Mouse (Mus musculus) heart, embryonic 16.5 days (tissue): Measurements from ENCODE around the gene Mylk2. TPM values are rescaled to one million over a fixed set of nuclear protein-coding genes. Genes with fewer than 3 reads are reported as not detected.

ENCODE experiments used
- ATAC-seq: fragments of 200-750 bp; cut with Nextera tagmentation; replicated peaks from 2 replicates; pipeline ENCODE4 v1.8.0; 2017; ENCODE audit warnings: moderate number of reproducible peaks; ENCODE audit not compliant: insufficient read depth, low FRiP score; ENCODE audit errors: extremely low read depth
- H3K27ac ChIP-seq: fragments of 300-500 bp; sonication (generic); 2 replicates; pipeline ENCODE4 v1.5.1; 2014; ENCODE audit warnings: mild to moderate bottlenecking, low read length, control low read depth, moderate library complexity
- H3K27me3 ChIP-seq: fragments of 300-500 bp; sonication (generic); 2 replicates; pipeline ENCODE4 v1.6.1; 2014; ENCODE audit warnings: low read length, mixed read lengths; ENCODE audit not compliant: control insufficient read depth, insufficient read depth
- H3K36me3 ChIP-seq: fragments of 300-500 bp; sonication (generic); 2 replicates; pipeline ENCODE4 v1.6.1; 2014; ENCODE audit not compliant: control insufficient read depth, insufficient read depth
- H3K4me1 ChIP-seq: fragments of 300-500 bp; sonication (generic); 2 replicates; pipeline ENCODE4 v1.6.1; 2014; ENCODE audit warnings: low read length, mixed read lengths; ENCODE audit not compliant: control insufficient read depth, insufficient read depth
- H3K4me2 ChIP-seq: fragments of 300-500 bp; sonication (generic); 2 replicates; pipeline ENCODE4 v1.6.1; 2014; ENCODE audit warnings: low read depth, mild to moderate bottlenecking, control low read depth, low read length
- H3K4me3 ChIP-seq: fragments of 300-500 bp; sonication (generic); 2 replicates; pipeline ENCODE4 v1.5.1; 2014; ENCODE audit warnings: mild to moderate bottlenecking, control low read depth, low read length
- H3K9ac ChIP-seq: fragments of 300-500 bp; sonication (generic); 2 replicates; pipeline ENCODE4 v1.6.1; 2014; ENCODE audit warnings: low read length, control low read depth
- H3K9me3 ChIP-seq: fragments of 300-500 bp; sonication (generic); replicated peaks from 2 replicates; pipeline ENCODE4 v1.6.1; 2016; ENCODE audit warnings: low read length; ENCODE audit not compliant: control insufficient read depth
- WGBS: fragments of 180-500 bp; shearing (Covaris S2); extraction: QIAGEN DNeasy Blood & Tissue Kit; methylation state at CpG from one replicate; pipeline ENCODE4 v1.1.7; 2014; 5-methylcytosine and 5-hydroxymethylcytosine counted together
- polyA plus RNA-seq: library from polyadenylated mRNA; unstranded; fragments of >200 nt; fragmentation: Nextera tagmentation; extraction: Ambion mirVana; gene quantifications from 2 replicates; pipeline ENCODE4 v1.2.1, GENCODE M21; 2015

Mylk2 gene
- polyA plus RNA-seq, 1 experiment from 2014 or later = 0.32 TPM

GRCm38 (mm10) chr2:152947098-152947497, 35.9 kb downstream of the Mylk2 start:
- Histone ChIP-seq H3K27ac (no peak overlapping the region), H3K27me3 (peaks cover 93% of the 10 kb centered on the region), H3K4me2 (no peak overlapping the region), H3K36me3 (no peaks in the 10 kb centered on the region), H3K4me3 (no peak overlapping the region), H3K9ac (no peak overlapping the region), H3K4me1 (peaks cover 17% of the 10 kb centered on the region), H3K9me3 (no peaks in the 10 kb centered on the region)
- 53% methylated on average over 7 of the region's 7 CpGs for WGBS
- no peak for ATAC-seq

DNA sequence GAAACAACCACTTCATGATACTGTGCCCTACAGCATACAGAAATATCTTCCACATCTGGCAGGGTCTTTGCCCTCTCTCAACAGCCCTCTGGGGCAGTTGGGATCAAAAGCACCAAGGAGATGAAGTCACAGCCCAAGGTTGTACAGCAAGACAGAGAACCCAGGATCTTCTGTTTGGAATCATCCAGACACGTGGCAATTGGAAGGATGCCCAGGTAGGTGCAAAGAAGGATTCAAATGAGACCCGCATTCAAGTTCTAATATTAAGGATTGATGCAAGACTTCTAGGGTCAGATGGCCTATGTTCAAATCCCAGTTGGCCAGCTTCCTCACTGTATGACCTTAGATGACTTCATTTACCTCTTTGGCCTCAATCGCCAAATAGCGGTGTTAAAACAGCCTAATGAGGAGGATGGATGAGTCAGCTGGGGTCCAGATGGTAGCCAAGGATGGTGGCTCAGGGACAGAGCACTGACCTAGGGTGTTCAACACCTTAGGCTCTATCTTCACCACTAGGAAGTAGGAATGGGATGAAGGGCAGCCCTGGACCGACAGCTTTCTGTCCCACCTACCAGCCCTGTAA, 37.4 kb downstream of the Mylk2 start:
- Histone ChIP-seq H3K4me1 (peaks cover 7% of the 10 kb centered on the region), H3K36me3 (no peaks in the 10 kb centered on the region), H3K9me3 (no peaks in the 10 kb centered on the region), H3K27ac (no peak overlapping the region), H3K4me3 (no peak overlapping the region), H3K9ac (no peak overlapping the region), H3K4me2 (no peak overlapping the region), H3K27me3 (peaks cover 86% of the 10 kb centered on the region)
- WGBS = 79% methylated on average over 5 of the region's 5 CpGs
- no peak for ATAC-seq

GRCm38 (mm10) chr2:152950358-152951064, 39.4 kb downstream of the Mylk2 start:
- no peak for ATAC-seq
- peak overlapping the region; percentile 100 for H3K4me2 ChIP-seq

DNA sequence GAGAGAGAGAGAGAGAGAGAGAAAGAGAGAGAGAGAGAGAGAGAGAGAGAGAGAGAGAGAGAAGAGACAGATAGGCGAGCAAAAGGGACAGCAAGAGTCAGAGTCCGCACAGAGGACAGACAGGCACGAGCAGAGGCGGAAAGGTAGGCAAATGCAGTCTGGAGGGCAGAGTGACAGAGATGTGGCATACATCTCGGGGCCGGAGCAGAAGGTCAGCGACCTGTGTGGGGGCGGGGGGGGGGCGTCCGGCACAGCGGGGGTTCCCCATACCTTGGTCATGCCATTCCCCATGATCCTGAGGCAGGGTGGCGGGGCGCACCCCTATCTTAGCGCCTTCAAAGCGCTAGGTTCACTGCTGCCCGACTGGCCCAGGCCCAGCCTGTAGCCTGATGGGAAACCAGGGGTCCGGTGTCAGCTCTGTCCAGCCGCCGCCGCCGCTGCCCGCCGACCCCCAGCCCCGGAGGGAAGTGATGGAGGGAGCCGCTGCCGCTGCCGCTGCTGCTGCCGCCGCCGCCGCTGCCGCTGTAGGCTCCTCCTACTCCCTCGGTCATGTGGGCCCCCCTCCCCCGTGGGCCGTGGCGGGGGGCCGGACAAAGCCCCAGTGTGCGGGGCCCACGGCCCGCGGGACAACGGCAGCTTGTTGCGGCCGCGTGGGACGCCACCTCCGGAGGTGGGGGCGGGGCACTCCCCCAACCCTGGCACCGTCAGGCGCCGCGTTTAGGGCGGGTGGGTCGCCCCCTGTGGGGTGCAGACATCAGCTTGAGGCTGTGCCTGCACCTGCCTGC, 40.1 kb downstream of the Mylk2 start, which contains the start of gene Dusp15:
Dusp15 (minus strand) TSS at position 634 of the 785 bp plus-strand sequence.
- 2% methylated on average over 53 of the region's 54 CpGs for WGBS
- Histone ChIP-seq H3K27me3 (peaks cover 77% of the 10 kb centered on the region), H3K9ac (peak within 1 kb of the TSS; percentile 73), H3K36me3 (no peaks in the 10 kb centered on the region), H3K4me1 (peaks cover 7% of the 10 kb centered on the region), H3K4me3 (peak within 1 kb of the TSS; percentile 75), H3K27ac (no peak within 1 kb of the TSS), H3K4me2 (peak within 1 kb of the TSS; percentile 100), H3K9me3 (no peaks in the 10 kb centered on the region)
- ATAC-seq = no peak

More at GRCm38 (mm10) chr2:152950358-152951064, 39.4 kb downstream of the Mylk2 start:
- WGBS = 35% methylated on average over 11 of the region's 11 CpGs
- Histone ChIP-seq H3K9ac (no peak overlapping the region), H3K9me3 (no peaks in the 10 kb centered on the region), H3K36me3 (no peaks in the 10 kb centered on the region), H3K4me1 (peaks cover 7% of the 10 kb centered on the region), H3K27ac (no peak overlapping the region), H3K4me3 (peak overlapping the region; percentile 75), H3K27me3 (peaks cover 82% of the 10 kb centered on the region)

DNA sequence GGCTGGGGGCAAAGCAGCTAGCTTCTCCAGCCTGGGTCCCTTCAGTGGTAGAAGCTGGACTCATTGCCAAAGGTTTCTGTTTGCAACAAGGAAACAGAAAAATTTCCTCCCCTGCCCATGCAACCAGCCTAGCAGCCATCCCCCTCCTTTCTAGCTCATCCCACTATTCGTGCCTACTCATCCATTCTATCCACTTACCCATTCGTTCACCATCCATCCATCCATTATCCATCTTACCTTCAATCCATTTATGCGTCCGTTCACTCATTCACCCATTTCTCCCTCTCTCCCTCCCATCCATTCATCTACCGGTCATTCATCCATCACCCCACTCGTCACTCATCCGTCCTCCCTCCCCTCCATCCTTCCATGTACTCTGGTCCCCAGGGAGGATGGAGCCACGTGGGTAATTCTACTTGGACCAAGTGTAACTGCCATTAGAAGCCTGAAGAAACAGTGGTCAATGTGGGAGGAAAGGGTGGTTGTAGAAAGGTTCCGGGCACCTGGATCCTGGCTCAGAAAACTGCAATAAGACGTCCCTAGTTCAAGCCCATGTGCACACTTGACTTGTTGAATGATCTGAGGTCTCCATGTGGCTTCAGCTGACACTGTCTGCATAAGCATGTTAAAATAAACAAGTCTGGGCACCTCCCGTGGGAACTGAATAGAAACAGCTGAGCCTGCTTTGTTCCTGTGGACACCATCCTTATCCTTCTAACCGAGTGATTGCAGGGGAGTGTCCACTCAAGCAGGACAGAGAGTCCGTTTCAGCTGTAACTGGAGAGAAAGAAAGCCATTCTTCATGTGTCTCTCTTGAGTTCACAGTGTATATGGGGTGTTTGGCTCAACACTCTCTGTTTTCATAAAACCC, 40.9 kb downstream of the Mylk2 start:
- Histone ChIP-seq H3K4me1 (peaks cover 7% of the 10 kb centered on the region), H3K9me3 (no peaks in the 10 kb centered on the region), H3K27ac (no peak overlapping the region), H3K9ac (peak overlapping the region; percentile 73), H3K36me3 (no peaks in the 10 kb centered on the region), H3K4me3 (peak overlapping the region; percentile 75), H3K4me2 (peak overlapping the region; percentile 100), H3K27me3 (peaks cover 71% of the 10 kb centered on the region)
- WGBS = 19% methylated on average over 13 of the region's 13 CpGs
- ATAC-seq = no peak

- no peaks in the 10 kb centered on the region for H3K9me3 ChIP-seq
- H3K27me3 ChIP-seq = peaks cover 24% of the 10 kb centered on the region
- 73% methylated on average over 3 of the region's 3 CpGs for WGBS
- no peak overlapping the region for H3K27ac ChIP-seq
- no peaks in the 10 kb centered on the region for H3K36me3 ChIP-seq
- no peaks in the 10 kb centered on the region for H3K4me1 ChIP-seq
- ATAC-seq = no peak
- no peak overlapping the region for H3K4me2 ChIP-seq
- no peak overlapping the region for H3K9ac ChIP-seq
- H3K4me3 ChIP-seq = no peak overlapping the region
These were observed 47.0 kb downstream of the Mylk2 start for GRCm38 (mm10) chr2:152958116-152958515.

GRCm38 (mm10) chr2:152962091-152962793, 51.1 kb downstream of the Mylk2 start, which contains the start of gene Ttll9:
Gene Ttll9 (plus strand): TSS chr2:152962485.
- H3K27me3 ChIP-seq = peaks cover 4% of the 10 kb centered on the region; the same call in 1 of the 2 replicates
- peak; percentile 78 for ATAC-seq
- 2% methylated on average over 34 of the region's 34 CpGs for WGBS
- H3K4me1 ChIP-seq = no peaks in the 10 kb centered on the region
- no peaks in the 10 kb centered on the region for H3K36me3 ChIP-seq
- peak within 1 kb of the TSS; percentile 51 for H3K4me3 ChIP-seq
- H3K9ac ChIP-seq = peak within 1 kb of the TSS; percentile 54
- no peak within 1 kb of the TSS for H3K27ac ChIP-seq
- no peaks in the 10 kb centered on the region for H3K9me3 ChIP-seq
- peak within 1 kb of the TSS; percentile 88 for H3K4me2 ChIP-seq

DNA sequence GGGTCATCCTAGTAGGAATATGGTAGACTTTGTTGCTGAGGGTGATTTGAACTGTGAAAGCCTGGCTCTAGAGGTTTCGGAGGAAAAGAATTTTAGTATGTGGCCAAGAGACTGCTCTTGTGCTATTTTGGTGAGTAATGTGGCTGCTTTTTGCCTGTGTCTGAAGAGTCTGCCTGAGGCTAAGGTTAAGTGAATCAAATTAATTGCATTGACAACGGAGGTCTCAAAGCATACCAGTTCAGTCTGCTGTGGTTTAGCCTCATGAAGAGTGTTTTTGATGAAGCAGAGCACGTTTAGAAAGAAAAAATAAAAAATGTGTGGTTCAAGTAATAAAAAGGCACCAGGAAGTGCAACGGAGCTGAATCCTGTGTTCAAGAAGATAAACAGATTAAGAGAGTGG, 54.4 kb downstream of the Mylk2 start:
- H3K4me1 ChIP-seq = no peaks in the 10 kb centered on the region
- H3K9ac ChIP-seq = no peak overlapping the region
- no peaks in the 10 kb centered on the region for H3K36me3 ChIP-seq
- H3K4me2 ChIP-seq = no peak overlapping the region
- WGBS = 68% methylated on average over 4 of the region's 4 CpGs
- ATAC-seq = no peak
- no peak overlapping the region for H3K4me3 ChIP-seq
- H3K27ac ChIP-seq = no peak overlapping the region
- H3K9me3 ChIP-seq = no peaks in the 10 kb centered on the region
- H3K27me3 ChIP-seq = no peaks in the 10 kb centered on the region
